Mouse (Mus musculus) thymus, adult 2 months (tissue): ENCODE results near the gene Epn1. TPM values are rescaled to one million over a fixed set of nuclear protein-coding genes. Genes with fewer than 3 reads are reported as not detected.

Experiments used
- DNase-seq: peaks from one replicate; pipeline ENCODE4 v3.0.0; 2021
- H3K27ac ChIP-seq: fragments of 200-500 bp; 2 replicates; pipeline ENCODE4 v1.5.1; 2012; ENCODE audit warnings: low read length, control low read depth; ENCODE audit not compliant: control insufficient read depth, insufficient read depth
- H3K27me3 ChIP-seq: fragments of 200-500 bp; 2 replicates; pipeline ENCODE4 v1.6.1; 2012; ENCODE audit warnings: mild to moderate bottlenecking, low read length, moderate library complexity, mixed read lengths; ENCODE audit not compliant: control insufficient read depth, insufficient read depth
- H3K36me3 ChIP-seq: fragments of 200-500 bp; 2 replicates; pipeline ENCODE4 v1.6.1; 2012; ENCODE audit warnings: mild to moderate bottlenecking, low read length, moderate library complexity; ENCODE audit not compliant: control insufficient read depth, insufficient read depth
- H3K4me1 ChIP-seq: fragments of 200-500 bp; replicated peaks from 2 replicates; pipeline ENCODE4 v1.6.1; 2012; ENCODE audit warnings: low read length; ENCODE audit not compliant: control insufficient read depth, insufficient read depth
- H3K4me3 ChIP-seq: fragments of 200-500 bp; 2 replicates; pipeline ENCODE4 v1.5.1; 2012; ENCODE audit warnings: mild to moderate bottlenecking, low read length, control low read depth, moderate library complexity; ENCODE audit not compliant: control insufficient read depth, insufficient read depth
- CTCF ChIP-seq: fragments of 200-500 bp; IDR thresholded peaks from 2 replicates; pipeline ENCODE4 v1.5.1; 2012; ENCODE audit warnings: mild to moderate bottlenecking, control low read depth, low read length, moderate library complexity, borderline replicate concordance; ENCODE audit not compliant: control insufficient read depth, poor library complexity, insufficient read depth; ENCODE audit errors: extremely low read depth
- POLR2A ChIP-seq: fragments of 200-500 bp; IDR thresholded peaks from 2 replicates; pipeline ENCODE4 v1.6.1; 2012; ENCODE audit warnings: mild to moderate bottlenecking, low read length, control low read depth, moderate library complexity; ENCODE audit not compliant: control insufficient read depth, poor library complexity, insufficient read depth; ENCODE audit errors: extremely low read depth
- WGBS: fragments of 180-500 bp; shearing (Covaris S2); methylation state at CpG from one replicate; pipeline ENCODE4 v1.1.7; 2018; 5-methylcytosine and 5-hydroxymethylcytosine counted together
- polyA plus RNA-seq: library from polyadenylated mRNA; depleted of rRNA; stranded (reverse); fragments of >200 nt; gene quantifications from 2 replicates; pipeline ENCODE4 v1.2.3, GENCODE M21; 2012

Gene Epn1
- polyA plus RNA-seq, 1 experiment, result 230 TPM

- DNase-seq, result no peak
- no peak overlapping the region for H3K4me3 ChIP-seq
- 6% methylated on average over 10 of the region's 10 CpGs for WGBS
Observed at GRCm38 (mm10) chr7:5101066-5101663, 21.1 kb downstream of the Epn1 start.

GRCm38 (mm10) chr7:5102564-5102963, 22.5 kb downstream of the Epn1 start:
- 84% methylated on average over 2 of the region's 2 CpGs for WGBS
- no peak overlapping the region for H3K27ac ChIP-seq

More at GRCm38 (mm10) chr7:5101066-5101663, 21.1 kb downstream of the Epn1 start:
- H3K4me1 ChIP-seq, result peaks cover 5% of the 10 kb centered on the region; the same call in 1 of the 2 replicates
- H3K27ac ChIP-seq, result no peak overlapping the region
- TF ChIP-seq CTCF (no peak), POLR2A (no peak)
- H3K36me3 ChIP-seq, result peaks cover 14% of the 10 kb centered on the region
- H3K27me3 ChIP-seq, result no peaks in the 10 kb centered on the region

GRCm38 (mm10) chr7:5108272-5108671, 28.2 kb downstream of the Epn1 start:
- DNase-seq, result no peak
- Histone ChIP-seq H3K36me3 (no peaks in the 10 kb centered on the region), H3K27me3 (no peaks in the 10 kb centered on the region), H3K4me3 (no peak overlapping the region), H3K27ac (no peak overlapping the region), H3K4me1 (no peaks in the 10 kb centered on the region)
- 89% methylated on average over 4 of the region's 4 CpGs for whole genome bisulfite sequencing
- TF ChIP-seq CTCF (no peak), POLR2A (no peak)

More at GRCm38 (mm10) chr7:5102564-5102963, 22.5 kb downstream of the Epn1 start:
- TF ChIP-seq CTCF (no peak), POLR2A (no peak)
- Histone ChIP-seq H3K4me3 (no peak overlapping the region), H3K36me3 (0 out of 2 replicates have a peak, but pooled peaks cover 4% of the 10 kb centered on the region), H3K4me1 (peaks cover 5% of the 10 kb centered on the region; the same call in 1 of the 2 replicates), H3K27me3 (no peaks in the 10 kb centered on the region)
- DNase-seq, result no peak

- no peak for TF ChIP-seq POLR2A
- TF ChIP-seq CTCF, result no peak
Observed at GRCm38 (mm10) chr7:5109301-5109700, 29.3 kb downstream of the Epn1 start.

GRCm38 (mm10) chr7:5112701-5113100, 32.7 kb downstream of the Epn1 start:
- Histone ChIP-seq H3K27ac (no peak overlapping the region), H3K36me3 (no peaks in the 10 kb centered on the region), H3K27me3 (no peaks in the 10 kb centered on the region), H3K4me1 (no peaks in the 10 kb centered on the region), H3K4me3 (no peak overlapping the region)
- no peak for DNase-seq
- 29% methylated on average over 3 of the region's 3 CpGs for WGBS
- no peak for TF ChIP-seq POLR2A
- no peak for TF ChIP-seq CTCF

More at GRCm38 (mm10) chr7:5109301-5109700, 29.3 kb downstream of the Epn1 start:
- no peak overlapping the region for H3K4me3 ChIP-seq
- H3K4me1 ChIP-seq, result no peaks in the 10 kb centered on the region
- 92% methylated on average over 8 of the region's 8 CpGs for WGBS
- H3K27me3 ChIP-seq, result no peaks in the 10 kb centered on the region
- no peaks in the 10 kb centered on the region for H3K36me3 ChIP-seq
- DNase-seq, result no peak
- H3K27ac ChIP-seq, result no peak overlapping the region

- no peaks in the 10 kb centered on the region for H3K4me1 ChIP-seq
- no peak for DNase-seq
- WGBS, result 85% methylated on average over 3 of the region's 3 CpGs
- no peaks in the 10 kb centered on the region for H3K36me3 ChIP-seq
- no peak within 1 kb of the TSS for H3K4me3 ChIP-seq
- TF ChIP-seq CTCF (no peak), POLR2A (no peak)
- no peak within 1 kb of the TSS for H3K27ac ChIP-seq
- H3K27me3 ChIP-seq, result no peaks in the 10 kb centered on the region
Observed at GRCm38 (mm10) chr7:5116850-5117249, 36.8 kb downstream of the Epn1 start, which contains the start of gene Rfpl4. Gene Rfpl4, minus strand, starts transcription at chr7:5116950.
